Mouse (Mus musculus) testis, adult 2 months (tissue): ENCODE measurements around the gene Efnb1.

Experiments used
- CTCF ChIP-seq: fragments of 200-500 bp; IDR thresholded peaks from 2 replicates; pipeline ENCODE4 v1.5.1; 2012; ENCODE audit warnings: low read depth, mild to moderate bottlenecking, inconsistent platforms, low read length, moderate library complexity; ENCODE audit not compliant: control insufficient read depth, insufficient read depth, insufficient replicate concordance
- POLR2A ChIP-seq: fragments of 200-500 bp; IDR thresholded peaks from 2 replicates; pipeline ENCODE4 v1.6.1; 2012; ENCODE audit warnings: low read depth, mild to moderate bottlenecking, inconsistent platforms, low read length, moderate library complexity; ENCODE audit not compliant: control insufficient read depth

DNA sequence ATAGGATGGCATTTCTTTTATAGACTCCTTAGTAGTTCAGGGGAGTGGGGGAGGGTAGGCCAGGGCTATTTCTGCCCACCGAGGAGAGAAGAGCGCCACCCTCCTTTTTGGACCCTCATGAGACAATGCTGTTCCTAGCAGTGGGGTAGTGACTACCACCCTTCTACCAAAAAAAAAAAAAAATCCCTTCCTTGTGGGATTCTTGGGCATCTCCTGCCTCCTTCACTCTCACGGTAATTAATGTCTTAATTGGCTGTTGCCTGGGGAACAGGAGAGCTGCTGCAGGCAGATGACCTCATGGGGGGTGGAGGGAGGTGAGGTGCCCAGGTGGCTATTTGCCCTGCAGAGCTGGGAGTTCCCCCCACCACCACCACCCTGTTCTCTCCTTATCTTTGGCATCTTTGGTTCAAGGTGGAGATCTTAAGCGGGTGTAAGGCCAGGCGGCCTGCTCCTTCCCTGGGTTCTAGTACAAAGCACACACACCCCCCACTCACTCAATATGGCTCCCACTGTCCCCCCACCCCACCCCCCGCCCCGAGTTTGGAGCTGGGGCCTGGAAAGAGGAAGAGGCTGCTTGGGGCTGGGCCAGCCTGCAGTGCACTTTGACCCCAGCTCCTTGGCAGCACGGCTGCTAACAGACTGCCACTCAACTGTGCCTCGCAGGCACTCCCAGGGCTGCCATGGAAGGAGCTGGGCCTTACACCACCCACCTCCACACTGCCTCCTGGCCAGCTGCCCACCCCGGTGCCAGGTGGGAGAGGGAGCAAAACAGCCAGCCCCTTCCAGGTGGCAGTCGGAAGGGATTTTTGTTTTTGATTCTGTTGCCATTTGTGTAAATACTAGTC is 12.4 kb downstream of the Efnb1 start:
- TF ChIP-seq CTCF (no peak), POLR2A (no peak)
